Mouse (Mus musculus) macrophage (primary cell): ENCODE results near the gene Slc6a17. TPM values are rescaled to one million over a fixed set of nuclear protein-coding genes. Genes with fewer than 3 reads are reported as not detected.

Source experiments
- H3K27ac ChIP-seq: fragments of 350-480 bp; formaldehyde crosslinking; 2 replicates; pipeline ENCODE4 v1.9.0; 2021
- H3K36me3 ChIP-seq: fragments of 350-480 bp; formaldehyde crosslinking; 2 replicates; pipeline ENCODE4 v1.9.0; 2021; ENCODE audit errors: inconsistent target
- H3K4me3 ChIP-seq: fragments of 350-480 bp; formaldehyde crosslinking; 2 replicates; pipeline ENCODE4 v1.9.0; 2021; ENCODE audit errors: inconsistent target
- H3K79me2 ChIP-seq: fragments of 350-480 bp; formaldehyde crosslinking; 2 replicates; pipeline ENCODE4 v1.9.0; 2021; ENCODE audit errors: inconsistent target
- WGBS: methylation state at CpG from one replicate; pipeline ENCODE4 v1.1.7; 2026; ENCODE audit warnings: inconsistent platforms; ENCODE audit not compliant: missing documents; 5-methylcytosine and 5-hydroxymethylcytosine counted together
- polyA plus RNA-seq: library from polyadenylated mRNA; stranded (reverse); fragments of 250-400 nt; gene quantifications from 3 replicates; pipeline ENCODE4 v1.2.4, GENCODE M21; 2018; ENCODE audit warnings: inconsistent platforms

The Slc6a17 gene
- polyA plus RNA-seq, 1 experiment from 2014 or later: 0.04 TPM

- Histone ChIP-seq H3K4me3 (no peak overlapping the region), H3K36me3 (no peaks in the 10 kb centered on the region), H3K27ac (no peak overlapping the region), H3K79me2 (no peaks in the 10 kb centered on the region)
- WGBS: 94% methylated on average over 4 of the region's 4 CpGs
Observed at GRCm38 (mm10) chr3:107505464-107506367, 12.1 kb downstream of the Slc6a17 start.

DNA sequence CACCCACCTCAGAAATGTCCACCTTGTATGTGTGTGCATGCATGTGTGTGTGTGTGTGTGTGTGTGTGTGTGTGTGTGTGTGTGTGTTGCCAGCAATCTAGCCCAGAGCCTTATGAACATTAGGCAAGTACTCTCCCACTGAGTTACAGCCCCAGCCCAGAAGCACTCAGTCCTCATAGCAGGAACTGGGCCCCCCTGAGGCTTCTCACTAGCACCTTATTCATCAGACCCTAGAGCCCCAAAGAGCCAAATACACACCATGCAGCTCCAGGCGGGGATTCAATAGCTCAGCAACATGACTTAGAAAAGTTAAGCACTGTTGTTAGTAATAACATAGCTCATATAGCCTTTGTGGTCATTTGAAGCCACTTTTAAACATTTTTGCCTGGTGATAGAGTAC lies 13.3 kb downstream of the Slc6a17 start:
- Histone ChIP-seq H3K27ac (no peak overlapping the region), H3K36me3 (no peaks in the 10 kb centered on the region), H3K79me2 (no peaks in the 10 kb centered on the region), H3K4me3 (no peak overlapping the region)
- WGBS: 56% methylated on average over 1 of the region's 1 CpGs

DNA sequence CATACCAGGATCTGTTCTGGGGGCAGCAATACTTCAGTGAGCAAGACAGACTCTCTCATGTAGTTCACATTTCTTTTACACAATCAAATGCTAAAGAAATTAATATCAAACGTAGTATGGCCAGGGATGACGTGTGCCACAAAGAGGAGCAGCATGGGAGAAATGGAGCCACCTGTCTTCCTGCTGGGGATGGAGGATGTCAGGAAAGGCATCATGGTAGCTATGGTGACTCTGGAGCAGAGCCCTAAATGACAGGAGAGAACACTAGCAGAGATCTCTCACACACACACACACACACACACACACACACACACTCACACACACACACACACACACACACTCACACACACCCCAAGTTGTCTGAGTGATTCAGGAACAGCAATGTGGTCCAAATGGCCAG lies 14.1 kb downstream of the Slc6a17 start:
- no peaks in the 10 kb centered on the region for H3K36me3 ChIP-seq
- H3K27ac ChIP-seq: no peak overlapping the region
- no peaks in the 10 kb centered on the region for H3K79me2 ChIP-seq
- H3K4me3 ChIP-seq: no peak overlapping the region
- 93% methylated on average over 2 of the region's 2 CpGs for WGBS

GRCm38 (mm10) chr3:107501702-107502151 lies 16.1 kb downstream of the Slc6a17 start:
- Histone ChIP-seq H3K36me3 (no peaks in the 10 kb centered on the region), H3K27ac (no peak overlapping the region), H3K79me2 (no peaks in the 10 kb centered on the region), H3K4me3 (no peak overlapping the region)
- 81% methylated on average over 7 of the region's 7 CpGs for WGBS

DNA sequence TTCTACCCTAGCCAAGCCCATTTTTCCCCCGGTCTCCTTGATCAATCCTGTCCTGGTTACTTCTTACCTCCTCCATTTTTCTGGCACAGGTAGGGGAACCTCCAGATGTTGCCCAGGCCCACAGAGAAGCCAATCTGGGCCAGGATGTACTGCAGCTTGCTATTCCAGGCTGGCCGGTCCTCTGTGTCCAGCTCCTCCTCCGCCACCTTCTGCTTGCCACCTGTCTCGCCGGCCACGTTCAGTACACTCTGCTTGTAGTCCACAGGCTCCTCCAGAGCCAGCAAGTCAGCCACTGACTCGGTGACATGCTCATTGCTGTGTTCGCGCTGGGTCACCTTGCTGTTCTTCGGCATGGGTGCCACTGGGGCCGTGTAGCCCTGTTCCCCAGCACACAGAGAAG lies 17.5 kb downstream of the Slc6a17 start:
- Histone ChIP-seq H3K4me3 (no peak overlapping the region), H3K79me2 (no peaks in the 10 kb centered on the region), H3K27ac (no peak overlapping the region), H3K36me3 (no peaks in the 10 kb centered on the region)
- WGBS: 91% methylated on average over 11 of the region's 11 CpGs

DNA sequence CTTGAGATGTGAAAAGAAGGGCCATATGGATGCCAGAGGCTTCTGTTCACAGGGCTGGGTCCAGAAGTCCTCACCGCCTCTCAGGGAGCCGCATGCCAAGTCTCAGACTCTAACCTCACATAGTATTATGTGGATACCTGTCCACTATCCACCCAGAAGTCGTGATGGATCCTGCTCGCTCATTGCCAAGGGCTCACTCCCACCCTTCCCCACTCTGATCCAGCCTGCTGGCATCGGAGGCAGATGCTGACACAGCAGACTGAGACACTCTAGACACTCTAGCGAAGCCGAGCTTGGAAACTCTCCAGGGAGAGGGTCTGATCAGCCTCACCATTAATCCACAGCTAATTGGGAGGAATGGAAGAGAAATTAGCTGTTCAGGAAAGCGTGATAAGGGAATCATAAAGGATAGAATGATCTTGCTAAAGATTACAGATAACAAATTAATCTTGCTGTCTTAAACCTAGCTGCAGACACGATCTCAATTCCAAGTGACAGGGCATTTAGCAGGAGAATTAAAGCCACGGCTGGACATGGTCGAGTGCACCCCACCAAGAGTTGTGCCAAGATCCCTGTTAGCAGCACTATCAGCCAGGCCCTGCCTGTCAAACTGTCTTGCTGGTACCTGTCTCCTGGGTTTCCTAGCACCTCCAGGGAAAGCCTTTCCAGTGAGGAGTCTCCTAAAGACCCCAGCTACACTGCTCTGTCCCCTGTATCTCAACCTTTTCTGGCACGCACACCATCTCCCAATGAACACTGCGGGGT lies 21.6 kb downstream of the Slc6a17 start:
- 90% methylated on average over 13 of the region's 13 CpGs for WGBS
- Histone ChIP-seq H3K36me3 (no peaks in the 10 kb centered on the region), H3K4me3 (no peak overlapping the region), H3K79me2 (no peaks in the 10 kb centered on the region), H3K27ac (no peak overlapping the region)

DNA sequence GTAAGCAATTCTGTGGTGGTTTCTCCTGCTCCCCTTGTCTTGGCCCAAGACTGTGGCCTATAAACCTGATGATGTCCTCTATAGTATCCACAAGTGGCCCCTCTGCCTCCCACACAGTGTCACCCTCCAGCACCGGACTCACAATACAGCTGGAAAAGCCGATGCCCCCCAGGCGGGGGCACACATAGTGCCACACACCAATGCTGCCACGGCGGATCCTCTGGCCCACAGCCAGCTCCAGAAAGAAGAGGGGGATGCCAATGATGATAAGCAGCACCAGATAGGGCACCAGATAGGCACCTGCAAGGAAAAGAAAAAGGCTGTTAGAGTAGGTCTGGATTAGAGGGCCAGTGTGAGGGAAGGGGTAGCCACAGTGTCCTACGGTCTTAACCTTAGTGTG lies 22.3 kb downstream of the Slc6a17 start:
- H3K36me3 ChIP-seq: no peaks in the 10 kb centered on the region
- 94% methylated on average over 6 of the region's 6 CpGs for WGBS
- H3K27ac ChIP-seq: no peak overlapping the region
- H3K79me2 ChIP-seq: no peaks in the 10 kb centered on the region
- H3K4me3 ChIP-seq: no peak overlapping the region

DNA sequence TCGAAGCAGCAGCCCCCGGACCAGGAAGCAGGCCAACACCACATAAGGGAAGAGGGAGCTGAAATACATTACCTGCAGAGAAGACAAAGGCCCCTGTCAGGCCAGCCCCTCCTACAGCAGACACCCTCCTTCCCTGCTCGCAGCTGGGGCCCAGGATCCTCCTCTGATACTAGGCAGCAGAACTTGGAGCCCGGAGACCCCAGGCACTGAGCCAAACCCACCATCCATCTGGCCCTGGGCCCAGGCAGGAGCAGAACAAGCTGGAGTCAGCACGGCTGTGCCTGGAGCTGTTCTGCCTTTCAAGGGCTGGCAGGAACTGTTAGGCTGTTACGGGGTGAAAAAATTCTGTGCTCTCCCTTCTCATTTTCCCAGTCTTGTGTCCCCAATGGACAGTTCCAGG lies 26.4 kb downstream of the Slc6a17 start:
- no peak overlapping the region for H3K27ac ChIP-seq
- WGBS: 7% methylated on average over 6 of the region's 6 CpGs
- no peak overlapping the region for H3K4me3 ChIP-seq
- H3K79me2 ChIP-seq: no peaks in the 10 kb centered on the region
- H3K36me3 ChIP-seq: no peaks in the 10 kb centered on the region

DNA sequence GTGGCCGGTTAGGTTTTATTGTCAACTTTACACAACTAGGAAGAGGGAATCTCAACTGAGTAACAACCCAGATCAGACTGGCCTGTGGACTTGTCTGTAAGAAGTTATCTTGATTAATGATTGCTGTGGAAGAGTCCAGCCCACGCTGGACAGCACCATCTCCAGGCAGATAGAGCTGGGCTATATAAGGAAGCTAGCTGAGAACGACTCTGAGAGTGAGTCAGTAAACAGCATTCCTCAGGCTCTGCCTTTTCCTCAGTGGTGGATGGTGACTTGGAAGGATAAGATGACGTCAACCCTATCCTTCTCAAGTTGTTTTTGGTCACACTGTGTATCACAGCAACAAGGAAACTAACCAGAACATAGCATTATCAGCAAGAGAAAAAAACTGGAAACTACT lies 29.2 kb downstream of the Slc6a17 start:
- H3K79me2 ChIP-seq: no peaks in the 10 kb centered on the region
- no peak overlapping the region for H3K27ac ChIP-seq
- no peaks in the 10 kb centered on the region for H3K36me3 ChIP-seq
- WGBS: 62% methylated on average over 4 of the region's 4 CpGs
- no peak overlapping the region for H3K4me3 ChIP-seq

- H3K79me2 ChIP-seq: no peaks in the 10 kb centered on the region
- no peak overlapping the region for H3K4me3 ChIP-seq
- H3K36me3 ChIP-seq: no peaks in the 10 kb centered on the region
- WGBS: 38% methylated on average over 11 of the region's 11 CpGs
- H3K27ac ChIP-seq: no peak overlapping the region
Observed at GRCm38 (mm10) chr3:107483290-107483689, 34.5 kb downstream of the Slc6a17 start.

GRCm38 (mm10) chr3:107480660-107481059 lies 37.2 kb downstream of the Slc6a17 start:
- H3K27ac ChIP-seq: no peak overlapping the region
- WGBS: 52% methylated on average over 3 of the region's 3 CpGs
- no peaks in the 10 kb centered on the region for H3K36me3 ChIP-seq
- no peak overlapping the region for H3K4me3 ChIP-seq
- H3K79me2 ChIP-seq: no peaks in the 10 kb centered on the region

GRCm38 (mm10) chr3:107472198-107472597 lies 45.6 kb downstream of the Slc6a17 start:
- WGBS: 19% methylated on average over 6 of the region's 6 CpGs
- Histone ChIP-seq H3K27ac (no peak overlapping the region), H3K4me3 (no peak overlapping the region), H3K79me2 (no peaks in the 10 kb centered on the region), H3K36me3 (no peaks in the 10 kb centered on the region)

DNA sequence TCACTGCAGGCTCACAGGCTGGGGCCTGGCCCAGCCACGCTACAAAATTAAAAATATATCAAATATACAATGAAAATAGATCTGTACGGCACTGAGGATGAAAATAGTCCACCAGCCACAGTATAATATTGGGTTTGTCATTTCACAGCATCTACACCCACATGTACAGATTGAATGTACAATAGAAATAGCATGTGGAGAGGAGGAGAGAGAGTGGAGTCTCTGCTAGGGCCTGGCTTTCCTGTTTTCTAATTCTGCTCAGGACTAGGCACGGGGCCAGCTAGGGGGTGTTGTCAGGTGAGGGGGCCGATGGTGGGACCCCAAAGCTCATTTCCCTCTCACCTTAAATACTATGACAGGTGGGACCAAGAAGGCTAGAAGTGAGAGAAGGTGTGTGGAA lies 48.8 kb downstream of the Slc6a17 start:
- no peaks in the 10 kb centered on the region for H3K36me3 ChIP-seq
- 84% methylated on average over 4 of the region's 4 CpGs for WGBS
- H3K4me3 ChIP-seq: no peak overlapping the region
- H3K27ac ChIP-seq: no peak overlapping the region
- no peaks in the 10 kb centered on the region for H3K79me2 ChIP-seq

DNA sequence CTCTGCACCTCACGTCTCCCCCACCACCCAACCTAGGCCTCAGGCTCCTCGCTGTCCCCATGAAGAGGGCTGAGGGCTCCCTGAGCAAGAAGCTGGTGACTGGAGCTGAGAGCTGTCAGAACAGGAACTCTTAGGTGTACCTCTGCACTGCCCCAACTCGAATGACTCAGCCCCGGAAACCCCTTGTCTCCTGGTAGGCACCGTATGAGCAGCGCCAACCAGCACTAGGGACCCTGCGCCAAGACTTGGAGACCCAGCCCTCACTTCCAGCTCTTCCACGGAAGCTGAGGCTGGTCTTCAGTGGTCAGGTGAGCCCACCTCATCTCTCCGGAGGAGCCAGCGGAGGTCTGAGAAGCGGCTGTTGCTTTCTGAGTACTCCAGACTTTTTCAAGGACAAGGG lies 49.7 kb downstream of the Slc6a17 start:
- Histone ChIP-seq H3K4me3 (no peak overlapping the region), H3K27ac (no peak overlapping the region), H3K79me2 (no peaks in the 10 kb centered on the region), H3K36me3 (no peaks in the 10 kb centered on the region)
- 64% methylated on average over 11 of the region's 11 CpGs for WGBS

GRCm38 (mm10) chr3:107466577-107466976 lies 51.2 kb downstream of the Slc6a17 start:
- WGBS: 3% methylated on average over 6 of the region's 6 CpGs

More at GRCm38 (mm10) chr3:107466577-107466976, 51.2 kb downstream of the Slc6a17 start:
- H3K36me3 ChIP-seq: no peaks in the 10 kb centered on the region
- H3K79me2 ChIP-seq: no peaks in the 10 kb centered on the region
- no peak overlapping the region for H3K27ac ChIP-seq
- no peak overlapping the region for H3K4me3 ChIP-seq
